Mouse (Mus musculus) C2C12 (cell line): ENCODE data around the gene Pdzk1ip1.

Source experiments
- CTCF ChIP-seq: IDR thresholded peaks from one replicate; pipeline ENCODE4 v1.5.1; 2011; ENCODE audit not compliant: control insufficient read depth, insufficient read depth, insufficient read length
- MAX ChIP-seq: IDR thresholded peaks from one replicate; pipeline ENCODE4 v1.6.1; 2011; ENCODE audit warnings: mild to moderate bottlenecking, control low read depth
- USF1 ChIP-seq: IDR thresholded peaks from one replicate; pipeline ENCODE4 v1.6.1; 2011; ENCODE audit warnings: low read depth, mild to moderate bottlenecking, control low read depth, moderate library complexity

- TF ChIP-seq CTCF (no peak), USF1 (no peak), MAX (no peak)
Observed at GRCm38 (mm10) chr4:115055691-115056090, 32.8 kb upstream of the Pdzk1ip1 start.
